In genomic region chr12:12578278-12578677, GRCm38 (mm10) we compare ENCODE assay signal across 18 mouse cellular contexts.
A peak's percentile ranks its signal among the peaks of the same experiment; 100 is the strongest.
DNase-seq lines count a peak whose midpoint lies in the region; ATAC-seq and TF ChIP-seq lines count a peak whose summit lies in the region.
"Had no signal": no experiment of that assay in that cellular context is flagged by ENCODE, and none has a peak within 500 bp of the region (broad histone marks: within the 10 kb centered on the region; RNA-seq: fewer than 3 reads in every experiment).

No protein-coding gene starts in this region.

- no peak for ATAC-seq in forebrain, embryonic 11.5 days (replicated peaks; ENCODE audit: low FRiP score)
- no peak for ATAC-seq in midbrain, postnatal 0 days (ENCODE audit: low FRiP score)
- ATAC-seq in midbrain, embryonic 11.5 days (ENCODE audit: low FRiP score): no peak
- peak; percentile 58 for ATAC-seq in forebrain, embryonic 16.5 days
- ATAC-seq: intestine, postnatal 0 days; liver, embryonic 12.5 days; midbrain, embryonic 16.5 days; Patski had no signal

- H3K4me3 ChIP-seq in forebrain, embryonic 10.5 days: no peak overlapping the region
- no peak overlapping the region for H3K4me3 ChIP-seq in forebrain, embryonic 11.5 days (ENCODE audit: low read depth, low read length)
- H3K4me3 ChIP-seq in midbrain, postnatal 0 days (ENCODE audit: low read depth, low read length): no peak overlapping the region
- H3K4me3 ChIP-seq in midbrain, embryonic 11.5 days (ENCODE audit: low read depth, low read length): no peak overlapping the region
- peak overlapping the region; percentile 18 for H3K4me3 ChIP-seq in forebrain, embryonic 16.5 days (replicated peaks; ENCODE audit: low read length)
- H3K4me3 ChIP-seq: embryonic facial prominence, embryonic 12.5 days; liver, embryonic 12.5 days; neural tube, embryonic 12.5 days had no signal

- WGBS in forebrain, embryonic 10.5 days: 69% methylated on average over 7 of the region's 7 CpGs
- 58% methylated on average over 7 of the region's 7 CpGs for WGBS in forebrain, embryonic 11.5 days
- WGBS in midbrain, postnatal 0 days: 58% methylated on average over 7 of the region's 7 CpGs
- 66% methylated on average over 7 of the region's 7 CpGs for WGBS in midbrain, embryonic 11.5 days
- WGBS in forebrain, embryonic 16.5 days: 6% methylated on average over 7 of the region's 7 CpGs

- H3K9ac ChIP-seq in forebrain, embryonic 11.5 days (ENCODE audit: low read length): no peak overlapping the region
- no peak overlapping the region for H3K9ac ChIP-seq in midbrain, postnatal 0 days (replicated peaks; ENCODE audit: low read length, poor library complexity, severe bottlenecking)
- no peak overlapping the region for H3K9ac ChIP-seq in midbrain, embryonic 11.5 days (ENCODE audit: low read length)
- no peak overlapping the region for H3K9ac ChIP-seq in forebrain, embryonic 16.5 days (replicated peaks; ENCODE audit: low read depth, low read length)
- H3K9ac ChIP-seq: embryonic facial prominence, embryonic 12.5 days; liver, embryonic 12.5 days; neural tube, embryonic 12.5 days had no signal

- H3K27me3 ChIP-seq in forebrain, embryonic 10.5 days (ENCODE audit: poor library complexity, severe bottlenecking): 0 out of 2 replicates have a peak, but pooled peaks cover 6% of the 10 kb centered on the region
- H3K27me3 ChIP-seq in forebrain, embryonic 11.5 days (ENCODE audit: control insufficient read depth, insufficient read depth, low read length): no peaks in the 10 kb centered on the region
- H3K27me3 ChIP-seq in midbrain, postnatal 0 days (ENCODE audit: insufficient read depth, low read length): no peaks in the 10 kb centered on the region; the same call in 1 of the 2 replicates
- H3K27me3 ChIP-seq in midbrain, embryonic 11.5 days (ENCODE audit: control insufficient read depth, insufficient read depth, low read length): no peaks in the 10 kb centered on the region; the same call in 1 of the 2 replicates
- H3K27me3 ChIP-seq in forebrain, embryonic 16.5 days (replicated peaks; ENCODE audit: control insufficient read depth, insufficient read depth, low read length): no peaks in the 10 kb centered on the region
- H3K27me3 ChIP-seq: embryonic facial prominence, embryonic 12.5 days; liver, embryonic 12.5 days; neural tube, embryonic 12.5 days had no signal

- H3K27ac ChIP-seq in forebrain, embryonic 10.5 days: peak overlapping the region; percentile 75
- H3K27ac ChIP-seq in forebrain, embryonic 11.5 days (ENCODE audit: low read depth, low read length): no peak overlapping the region
- no peak overlapping the region for H3K27ac ChIP-seq in midbrain, postnatal 0 days (ENCODE audit: low read depth, low read length)
- no peak overlapping the region for H3K27ac ChIP-seq in midbrain, embryonic 11.5 days (ENCODE audit: low read depth, low read length)
- H3K27ac ChIP-seq in forebrain, embryonic 16.5 days (ENCODE audit: low read length): peak overlapping the region; percentile 58
- H3K27ac ChIP-seq: embryonic facial prominence, embryonic 12.5 days; liver, embryonic 12.5 days; neural tube, embryonic 12.5 days had no signal

- peaks cover 3% of the 10 kb centered on the region; the same call in 1 of the 2 replicates for H3K9me3 ChIP-seq in forebrain, embryonic 10.5 days
- no peaks in the 10 kb centered on the region for H3K9me3 ChIP-seq in forebrain, embryonic 11.5 days (ENCODE audit: control insufficient read depth, low read length)
- no peaks in the 10 kb centered on the region for H3K9me3 ChIP-seq in midbrain, postnatal 0 days (ENCODE audit: low read length)
- no peaks in the 10 kb centered on the region; the same call in 1 of the 2 replicates for H3K9me3 ChIP-seq in midbrain, embryonic 11.5 days (ENCODE audit: control insufficient read depth, low read length)
- no peaks in the 10 kb centered on the region for H3K9me3 ChIP-seq in forebrain, embryonic 16.5 days (ENCODE audit: control insufficient read depth, low read length)
- H3K9me3 ChIP-seq: embryonic facial prominence, embryonic 12.5 days; liver, embryonic 12.5 days; neural tube, embryonic 12.5 days had no signal

- H3K4me2 ChIP-seq in forebrain, embryonic 11.5 days (ENCODE audit: low read depth, low read length, severe bottlenecking): no peak overlapping the region
- no peak overlapping the region for H3K4me2 ChIP-seq in midbrain, postnatal 0 days (ENCODE audit: low read depth, low read length, poor library complexity, severe bottlenecking)
- no peak overlapping the region for H3K4me2 ChIP-seq in midbrain, embryonic 11.5 days
- H3K4me2 ChIP-seq in forebrain, embryonic 16.5 days (ENCODE audit: low read length): peak overlapping the region; percentile 37
- H3K4me2 ChIP-seq: embryonic facial prominence, embryonic 12.5 days; liver, embryonic 12.5 days; neural tube, embryonic 12.5 days had no signal

- no peak for DNase-seq in forebrain, embryonic 10.5 days (ENCODE audit: extremely low spot score, low spot score)
- DNase-seq in forebrain, embryonic 11.5 days (ENCODE audit: low spot score): no peak
- peak; percentile 16 to 45 for DNase-seq in layer of hippocampus, adult 18-20 months (ENCODE audit: low spot score in 2 of 2)
- DNase-seq in layer of hippocampus, adult 9-10 months (ENCODE audit: low spot score): no peak
- DNase-seq in midbrain, postnatal 0 days (ENCODE audit: low spot score): peak; percentile 8
- DNase-seq in midbrain, embryonic 11.5 days (ENCODE audit: low spot score, missing footprints): no peak
- no peak for DNase-seq in urinary bladder, adult 18-20 months (ENCODE audit: low spot score in 2 of 2)
- DNase-seq: cerebellum, adult 8-10 months; heart, postnatal 14 days; kidney, postnatal 25 days; thymus, adult 2 months had no signal

- no peak for TF ChIP-seq CTCF in midbrain, postnatal 0 days (IDR thresholded peaks at IDR 0.05)

- no peaks in the 10 kb centered on the region for H3K36me3 ChIP-seq in forebrain, embryonic 10.5 days (replicated peaks)
- H3K36me3 ChIP-seq in forebrain, embryonic 11.5 days (ENCODE audit: control insufficient read depth, insufficient read depth, low read length): no peaks in the 10 kb centered on the region
- H3K36me3 ChIP-seq in midbrain, postnatal 0 days (ENCODE audit: insufficient read depth, low read length): no peaks in the 10 kb centered on the region
- H3K36me3 ChIP-seq in midbrain, embryonic 11.5 days (ENCODE audit: control insufficient read depth, insufficient read depth, low read length): no peaks in the 10 kb centered on the region
- H3K36me3 ChIP-seq in forebrain, embryonic 16.5 days (ENCODE audit: control insufficient read depth, insufficient read depth): no peaks in the 10 kb centered on the region
- H3K36me3 ChIP-seq: embryonic facial prominence, embryonic 12.5 days; liver, embryonic 12.5 days; neural tube, embryonic 12.5 days had no signal

- H3K4me1 ChIP-seq in forebrain, embryonic 10.5 days: peaks cover 70% of the 10 kb centered on the region
- peaks cover 25% of the 10 kb centered on the region for H3K4me1 ChIP-seq in forebrain, embryonic 11.5 days (replicated peaks; ENCODE audit: control insufficient read depth, insufficient read depth, low read length)
- peaks cover 8% of the 10 kb centered on the region; the same call in 1 of the 2 replicates for H3K4me1 ChIP-seq in midbrain, postnatal 0 days (ENCODE audit: insufficient read depth, low read length)
- peaks cover 22% of the 10 kb centered on the region for H3K4me1 ChIP-seq in midbrain, embryonic 11.5 days (ENCODE audit: control insufficient read depth, insufficient read depth, low read length)
- H3K4me1 ChIP-seq in forebrain, embryonic 16.5 days (replicated peaks; ENCODE audit: control insufficient read depth, insufficient read depth, low read length): peaks cover 36% of the 10 kb centered on the region

Comparison
In these comparisons a context has a peak if more than half of its experiments do, and no peak if none do; other contexts are left out.
1. DNase-seq: peak in layer of hippocampus, adult 18-20 months (2 of 2) and midbrain, postnatal 0 days (single experiment); none in forebrain, embryonic 10.5 days (single experiment), forebrain, embryonic 11.5 days (single experiment), layer of hippocampus, adult 9-10 months (single experiment), midbrain, embryonic 11.5 days (single experiment) and urinary bladder, adult 18-20 months (0 of 2).
2. H3K27ac ChIP-seq: peak in forebrain, embryonic 10.5 days (single experiment) and forebrain, embryonic 16.5 days (single experiment); none in forebrain, embryonic 11.5 days (single experiment), midbrain, postnatal 0 days (single experiment) and midbrain, embryonic 11.5 days (single experiment).